Mouse (Mus musculus) adrenal gland, postnatal 10 days (tissue): ENCODE results near the gene Cldn14. TPM values are rescaled to one million over a fixed set of nuclear protein-coding genes. Genes with fewer than 3 reads are reported as not detected.

Experiments
- DNase-seq: peaks from one replicate; pipeline ENCODE4 v3.0.0; 2021; ENCODE audit warnings: mixed read lengths
- total RNA-seq, 2 experiments: library from RNA; stranded (reverse); gene quantifications; 2 replicates each; pipeline ENCODE4 v1.2.3; 2021

Gene Cldn14
- total RNA-seq, 2 experiments from 2014 or later = 1.2 to 2.5 TPM

DNA sequence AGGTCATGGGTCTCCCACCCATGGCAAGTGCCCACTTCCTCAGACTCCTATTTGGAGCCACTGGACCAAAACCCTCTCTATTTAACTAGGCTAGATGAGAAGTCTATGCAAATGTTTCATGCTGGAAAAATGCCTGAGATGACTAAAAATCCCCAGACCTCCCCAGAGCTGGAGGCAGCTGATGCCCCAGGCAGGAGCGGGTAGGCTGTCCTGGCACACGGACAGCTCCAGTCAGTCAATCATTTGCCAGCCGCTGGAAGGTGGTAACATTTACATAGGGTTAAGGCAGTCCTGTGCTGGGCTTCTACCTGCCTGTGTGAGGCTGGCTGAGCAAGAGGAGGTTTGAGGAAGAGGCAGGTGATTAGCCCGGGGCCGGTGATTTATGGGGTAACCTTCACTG, 96.5 kb downstream of the Cldn14 start:
- peak; percentile 45 for DNase-seq

DNA sequence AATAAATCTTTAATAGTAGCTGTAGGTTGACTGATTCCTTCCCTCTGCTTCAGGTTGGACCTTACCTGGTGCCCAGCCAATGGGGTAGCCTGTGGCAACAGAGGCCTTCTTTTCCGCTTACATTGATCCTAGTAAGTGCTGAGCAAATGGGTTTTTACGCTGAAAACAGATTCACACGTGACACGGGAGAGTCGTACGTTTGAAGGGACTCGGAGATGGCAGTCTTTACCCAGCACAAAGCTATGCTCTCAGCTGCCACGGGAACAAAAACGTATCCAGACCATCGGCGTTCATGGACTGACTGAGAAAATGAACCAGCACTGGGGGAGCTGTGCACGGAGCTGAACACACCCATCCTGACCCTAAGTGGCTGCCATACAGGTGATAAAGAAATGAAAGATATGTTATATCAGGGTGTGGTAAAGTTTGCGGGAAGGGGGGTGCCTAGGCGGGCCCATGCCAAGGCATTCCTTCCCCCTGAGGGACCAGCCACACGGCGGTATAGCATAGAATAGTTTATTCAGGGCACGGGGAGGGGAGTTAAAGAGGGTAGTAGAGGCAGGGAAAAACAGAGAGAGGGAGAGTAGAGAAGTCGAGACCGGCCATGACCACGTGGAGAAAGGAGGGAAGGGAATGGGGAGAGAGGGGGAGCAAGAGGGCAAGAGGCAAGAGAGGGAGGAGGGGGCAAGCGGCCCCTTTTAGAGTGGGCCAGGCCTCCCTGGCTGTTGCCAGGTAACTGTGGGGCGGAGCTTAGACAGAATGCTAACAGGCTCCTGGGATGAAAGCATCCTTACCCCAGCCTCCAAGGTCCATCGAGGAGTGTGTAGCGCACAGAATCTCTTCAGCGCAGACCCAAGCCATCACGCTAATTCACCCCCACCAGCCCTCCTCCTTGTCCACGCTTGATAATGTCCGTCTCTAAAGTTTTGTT, 97.6 kb downstream of the Cldn14 start:
- no peak for DNase-seq

DNA sequence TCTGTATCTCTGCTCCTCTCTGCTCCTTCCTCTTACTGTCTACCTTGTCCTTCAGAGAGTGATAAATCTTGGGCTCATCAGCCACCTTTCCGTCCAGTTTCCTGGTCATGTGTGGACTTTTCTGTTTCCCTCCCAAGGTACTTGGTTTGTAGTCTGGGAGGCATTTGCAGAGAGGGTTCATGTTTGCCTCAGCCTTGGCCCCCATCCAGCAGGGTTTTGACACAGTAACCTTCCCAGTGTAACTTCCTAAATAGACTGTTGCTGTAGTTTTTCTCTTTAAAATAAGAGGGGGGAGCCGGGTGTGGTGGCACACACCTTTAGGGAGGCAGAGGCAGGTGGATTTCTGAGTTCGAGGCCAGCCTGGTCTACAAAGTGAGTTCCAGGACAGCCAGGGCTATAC, 98.7 kb downstream of the Cldn14 start:
- DNase-seq = peak; percentile 82

DNA sequence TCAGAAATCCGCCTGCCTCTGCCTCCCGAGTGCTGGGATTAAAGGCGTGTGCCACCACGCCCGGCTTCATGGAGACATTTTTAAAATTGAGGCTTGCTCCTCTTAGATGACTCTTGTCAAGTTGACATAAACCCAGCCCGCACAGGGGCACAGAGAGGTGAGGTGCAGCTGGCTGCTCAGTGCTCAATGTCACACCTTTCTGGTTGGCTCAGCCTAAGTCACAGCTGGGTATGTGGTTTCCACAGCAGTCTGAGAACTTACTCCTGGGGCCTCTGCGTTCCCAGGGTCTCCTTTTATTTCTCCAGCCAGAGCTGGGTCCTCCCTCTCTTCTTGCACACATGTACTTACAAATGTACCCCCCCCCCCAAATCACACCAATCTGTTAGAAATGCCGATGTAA, 100.4 kb downstream of the Cldn14 start:
- no peak for DNase-seq

DNA sequence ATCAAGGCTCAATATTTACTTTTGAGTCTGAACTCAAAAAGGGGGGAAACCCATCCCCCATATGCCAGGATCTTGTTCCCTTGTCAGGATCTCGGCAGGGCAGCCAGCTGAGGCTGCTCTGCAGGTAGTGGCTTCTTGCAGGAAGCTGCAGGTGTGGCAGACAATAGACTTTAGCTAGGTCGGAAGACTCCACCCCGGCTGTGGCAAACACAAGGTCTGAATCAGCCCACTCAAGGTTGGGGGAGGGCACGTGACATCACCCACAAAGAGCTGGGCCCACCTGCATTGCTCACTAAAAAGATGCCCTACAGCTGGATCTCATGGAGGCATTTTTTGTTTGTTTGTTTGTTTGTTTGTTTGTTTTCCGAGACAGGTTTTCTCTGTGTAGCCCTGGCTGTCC, 100.9 kb downstream of the Cldn14 start:
- DNase-seq = no peak

DNA sequence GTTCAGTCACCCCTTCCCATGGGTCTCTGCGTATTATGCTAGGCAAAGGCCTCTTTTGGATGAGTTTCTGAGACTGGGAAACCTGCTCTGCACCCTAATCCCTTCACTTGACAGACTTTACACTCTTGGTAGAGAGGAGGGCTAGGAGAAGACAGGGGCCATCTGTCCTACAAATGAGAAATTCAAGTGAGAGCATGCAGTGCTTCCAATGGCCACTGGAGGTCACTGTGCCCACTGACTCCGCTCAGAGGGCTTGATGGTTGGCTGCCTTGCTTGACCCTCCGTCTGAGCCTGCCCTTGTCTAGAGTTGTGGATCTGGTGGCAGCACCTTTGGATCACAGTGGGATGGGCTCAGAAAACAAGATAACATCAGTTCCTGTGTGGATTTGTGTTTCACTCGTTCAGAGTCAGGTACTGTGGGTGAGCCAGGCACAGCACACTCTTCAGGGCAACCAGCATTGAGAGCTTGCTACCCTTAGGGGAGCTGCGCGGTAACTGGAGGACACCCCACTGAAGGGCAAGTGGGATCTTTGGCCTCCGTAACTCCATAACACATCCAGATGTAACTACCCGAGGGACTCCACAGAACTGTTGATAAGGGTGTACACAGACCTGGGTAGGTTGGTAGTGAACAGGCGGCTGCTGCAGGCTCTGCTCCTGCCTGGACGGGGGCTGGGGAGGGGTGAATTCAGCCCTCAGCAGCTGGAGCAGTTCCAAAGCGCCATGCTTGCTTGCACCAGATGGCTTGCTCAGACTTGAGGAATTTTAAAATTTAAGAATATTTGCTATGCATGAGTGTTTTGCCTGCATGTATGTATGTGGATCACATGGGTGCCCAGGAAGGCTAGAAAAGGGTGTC, 102.3 kb downstream of the Cldn14 start:
- DNase-seq = peak; percentile 75

DNA sequence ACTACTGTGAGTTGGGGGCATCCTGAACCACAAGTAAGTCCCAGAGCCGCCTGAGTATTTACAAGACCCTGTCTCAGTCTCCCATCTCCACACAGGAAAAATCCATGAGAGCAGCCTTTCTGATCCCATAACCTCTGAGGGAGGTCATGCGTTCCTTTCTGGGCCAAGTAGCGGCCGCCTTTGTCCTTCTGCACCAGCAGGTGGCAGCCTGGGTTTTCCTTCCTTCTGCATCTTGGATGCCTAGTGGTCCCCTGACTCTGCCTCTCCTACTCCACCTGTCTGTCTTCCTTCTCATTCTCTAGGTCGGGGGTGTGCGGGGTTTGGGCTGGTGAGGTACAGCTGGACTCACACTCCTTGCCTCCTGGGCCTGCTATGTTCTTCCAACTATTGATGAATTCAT, 105.6 kb downstream of the Cldn14 start:
- no peak for DNase-seq

DNA sequence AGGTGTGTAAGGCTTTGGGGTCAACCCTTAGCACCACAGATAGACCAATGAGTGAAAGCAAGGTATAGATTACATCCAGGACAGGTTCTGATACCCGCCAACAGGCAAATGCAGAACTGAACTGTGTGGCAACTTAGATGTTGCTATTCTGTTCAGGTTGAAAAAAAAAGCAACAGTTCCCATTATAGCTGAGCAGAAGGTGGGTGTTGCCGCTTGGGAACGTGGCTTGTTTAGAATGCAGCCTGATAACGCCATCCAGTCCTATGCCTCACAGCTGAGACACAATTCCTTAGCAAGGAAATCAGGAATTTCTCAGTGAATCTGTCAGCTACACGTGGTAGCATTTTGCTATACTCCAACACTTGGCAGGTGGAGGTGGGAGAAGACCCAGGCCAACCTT, 115.4 kb downstream of the Cldn14 start:
- DNase-seq = no peak

DNA sequence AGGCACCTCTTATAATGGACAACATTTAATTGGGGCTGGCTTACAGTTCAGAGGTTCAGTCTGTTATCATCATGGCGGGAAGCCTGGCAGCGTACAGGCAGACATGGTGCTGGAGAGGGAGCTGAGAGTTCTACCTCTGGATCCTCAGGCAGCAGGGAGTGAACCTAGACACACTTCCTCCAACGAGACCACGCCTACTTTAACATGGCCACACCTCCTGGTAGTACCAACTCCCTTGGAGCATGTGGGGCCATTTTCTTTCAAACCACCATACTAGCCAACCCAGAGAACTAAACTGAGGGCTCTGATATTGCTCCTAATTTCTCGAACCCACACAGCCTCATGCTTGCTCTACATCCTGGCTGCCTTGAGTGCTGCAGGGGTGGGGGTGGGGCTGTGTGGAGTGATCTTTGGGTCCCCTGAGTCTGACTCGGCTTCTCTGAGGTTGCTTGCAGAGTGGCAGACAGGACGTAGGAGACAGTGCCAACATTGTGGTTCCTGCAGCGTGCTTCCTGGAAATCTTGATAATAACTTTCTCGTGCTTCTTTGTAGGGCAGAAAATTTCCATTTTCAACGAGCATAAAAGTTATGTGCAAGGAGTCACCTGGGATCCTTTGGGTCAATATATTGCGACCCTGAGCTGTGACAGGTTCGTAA, 117.6 kb downstream of the Cldn14 start:
- no peak for DNase-seq

DNA sequence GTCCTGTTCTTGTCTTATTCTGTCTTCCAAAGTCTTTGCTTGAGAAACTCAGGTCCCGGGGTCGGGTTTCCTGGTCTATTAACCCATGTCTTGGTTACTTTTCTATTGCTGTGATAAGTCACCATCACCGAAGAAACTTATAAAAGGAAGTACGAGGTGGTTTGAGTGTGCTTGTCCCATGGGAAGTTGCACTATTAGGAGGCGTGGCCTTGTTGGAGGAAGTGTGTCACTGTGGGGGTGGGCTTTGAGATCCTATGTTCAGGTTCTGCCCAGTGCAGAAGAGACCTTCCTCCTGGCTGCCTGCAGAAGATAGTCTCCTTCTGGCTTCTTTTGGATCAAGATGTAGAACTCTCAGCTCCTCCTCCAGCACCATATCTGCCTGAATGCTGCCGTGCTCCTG, 120.2 kb downstream of the Cldn14 start:
- no peak for DNase-seq

DNA sequence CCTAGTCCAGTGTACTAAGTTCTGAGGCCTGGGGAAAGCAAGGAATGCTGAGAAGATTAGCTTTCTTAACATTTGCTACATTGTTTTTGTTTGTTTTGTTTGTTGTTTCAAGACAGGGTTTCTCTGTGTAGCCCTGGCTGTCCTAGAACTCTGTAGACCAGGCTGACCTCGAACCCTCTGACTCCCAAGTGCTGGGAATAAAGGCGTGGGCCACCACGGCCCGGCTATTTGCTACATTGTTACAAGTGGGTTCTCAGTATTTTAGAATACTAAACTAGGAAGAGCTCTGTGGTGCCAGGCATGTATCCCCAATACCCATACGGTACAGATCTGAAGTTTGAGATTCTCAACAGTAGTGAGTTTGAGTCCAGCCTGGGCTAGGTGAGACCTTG, 123.9 kb downstream of the Cldn14 start:
- no peak for DNase-seq

DNA sequence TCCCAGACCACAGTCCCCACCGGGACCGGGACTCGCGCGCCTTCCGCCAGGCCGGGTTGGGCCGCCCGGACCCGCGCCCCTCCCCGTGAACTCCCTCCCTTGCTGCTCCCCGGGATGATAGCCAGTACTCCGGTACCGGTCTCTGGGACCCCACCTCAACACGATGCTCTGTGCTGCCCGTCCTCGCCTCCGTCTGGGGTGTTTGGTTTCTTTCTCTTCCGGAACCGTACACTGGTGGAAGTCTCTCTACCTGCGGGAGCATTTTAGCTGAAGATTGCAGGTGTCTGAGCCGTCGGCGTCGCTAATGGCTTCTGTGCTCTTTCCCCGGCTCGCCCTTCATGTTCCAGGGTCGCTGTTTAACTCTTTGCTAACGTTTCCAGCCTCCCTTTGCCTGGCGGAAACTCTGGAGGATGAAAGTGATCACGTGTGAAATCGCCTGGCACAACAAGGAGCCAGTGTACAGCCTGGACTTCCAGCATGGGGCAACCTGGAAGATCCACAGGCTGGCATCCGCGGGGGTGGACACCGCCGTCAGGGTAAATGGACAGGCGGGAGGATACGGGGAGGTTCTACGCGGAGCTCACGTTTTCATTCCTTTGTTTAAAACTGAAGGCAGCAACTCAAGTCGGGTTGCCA, 124.4 kb downstream of the Cldn14 start:
- DNase-seq = peak; percentile 39

DNA sequence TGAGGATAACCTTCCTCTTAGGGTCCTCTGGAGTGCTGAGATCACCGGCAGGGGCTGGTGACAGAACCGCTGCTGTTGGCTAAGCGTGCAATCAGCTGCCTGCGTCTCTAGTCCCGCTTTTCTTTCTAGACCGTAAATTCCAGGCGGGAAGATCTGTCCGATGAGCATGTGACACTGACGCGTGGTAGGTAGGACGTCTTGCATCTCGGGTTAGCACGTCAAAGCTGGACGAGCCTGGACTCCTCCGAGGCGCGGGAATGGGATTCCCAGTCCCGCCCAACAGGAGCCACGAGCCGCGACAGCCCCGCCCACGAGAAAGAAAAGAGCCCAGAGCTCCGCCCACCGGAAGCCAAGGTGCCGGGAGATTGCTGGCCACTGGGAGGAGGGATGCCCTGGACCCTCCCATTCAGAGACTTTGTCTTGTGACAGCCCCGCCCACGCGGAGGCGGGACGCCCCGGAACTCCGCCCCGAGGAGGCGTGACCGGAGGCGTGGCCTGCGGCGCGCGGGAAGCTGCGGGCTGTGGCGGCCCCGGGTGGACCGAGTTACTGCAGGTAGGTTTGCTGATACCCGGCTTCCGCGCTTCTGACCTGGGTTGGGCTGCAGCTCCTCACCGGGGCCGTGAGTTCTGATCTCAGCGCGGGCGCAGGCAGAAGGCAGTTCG, 125.1 kb downstream of the Cldn14 start, which contains the start of gene Chaf1b:
TSS of gene Chaf1b (plus strand) at position 479 of the 663 bp plus-strand sequence.
- DNase-seq = peak; percentile 99

DNA sequence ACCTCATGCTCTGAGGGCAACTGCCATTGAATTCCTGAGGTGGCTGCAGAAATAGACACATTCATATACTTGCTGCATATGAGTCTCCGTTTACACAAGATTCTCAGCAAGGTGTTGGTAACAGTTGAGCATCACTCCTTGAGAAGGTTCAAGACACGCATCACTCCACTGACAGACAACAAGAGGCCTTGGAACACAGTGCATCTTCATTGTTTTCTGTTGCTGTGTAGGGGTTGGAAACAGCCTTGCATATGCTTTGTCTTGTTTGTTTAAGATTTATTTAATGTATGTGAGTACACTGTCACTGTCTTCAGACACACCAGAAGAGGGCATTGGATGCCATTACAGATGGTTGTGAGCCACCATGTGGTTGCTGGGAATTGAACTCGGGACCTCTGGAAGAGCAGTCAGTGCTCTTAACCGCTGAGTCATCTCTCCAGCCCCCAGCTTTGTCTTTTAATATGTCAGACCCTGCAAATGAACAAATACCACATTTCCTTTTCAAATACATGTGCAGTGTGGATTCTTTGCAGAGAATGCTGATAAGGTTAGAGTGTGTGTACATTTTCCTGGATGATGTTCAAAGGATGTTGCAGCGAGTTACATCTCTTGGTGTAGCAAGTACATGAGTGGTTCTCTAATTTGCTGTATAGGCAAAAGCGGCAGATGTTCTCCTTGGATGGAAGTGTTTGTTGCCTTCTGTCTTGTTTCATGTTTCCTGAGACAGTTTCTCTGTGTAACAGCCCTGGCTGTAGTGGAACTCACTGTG, 130.8 kb downstream of the Cldn14 start:
- DNase-seq = no peak

DNA sequence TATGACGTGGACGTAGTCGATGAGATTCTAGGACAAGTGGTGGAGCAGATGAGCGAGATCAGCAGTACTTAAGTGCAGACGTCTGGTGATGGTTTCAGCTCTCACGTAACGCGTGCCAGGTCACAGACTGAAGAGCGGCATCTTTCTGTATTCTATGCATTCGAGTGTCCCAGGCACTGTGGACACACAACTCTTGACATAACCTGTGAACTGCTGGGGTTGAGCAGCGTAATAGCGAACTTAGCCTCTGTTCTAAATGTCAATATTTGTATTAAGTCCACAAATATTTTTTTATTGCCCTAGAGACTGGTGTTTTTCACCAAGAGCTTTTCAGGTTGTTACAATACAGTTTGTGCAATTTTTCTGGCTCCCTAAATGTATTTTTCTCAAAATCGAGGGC, 133.8 kb downstream of the Cldn14 start:
- DNase-seq = no peak

Other genes starting within 250 kb of the Cldn14 start
- gene Morc3, start 176.7 kb downstream of the Cldn14 start, total RNA-seq = 10 to 100 TPM; 30.1 to 45.4 TPM
- gene Chaf1b, start 124.9 kb downstream of the Cldn14 start, total RNA-seq = 10 to 100 TPM; 10.1 to 14.5 TPM
- under 1 TPM in 1 of 2 experiments, not detected in 1; 0.09 TPM for gene Sim2, start 76.1 kb upstream of the Cldn14 start, total RNA-seq